Mouse (Mus musculus): Measurements from ENCODE around the gene Btbd8. TPM values are rescaled to one million over a fixed set of nuclear protein-coding genes. Genes with fewer than 3 reads are reported as not detected.

Gene Btbd8
- 2.5 and 2.6 TPM in 2 replicates for polyA plus RNA-seq (2014; fragmentation: Nextera tagmentation; extraction: Ambion mirVana)

DNA sequence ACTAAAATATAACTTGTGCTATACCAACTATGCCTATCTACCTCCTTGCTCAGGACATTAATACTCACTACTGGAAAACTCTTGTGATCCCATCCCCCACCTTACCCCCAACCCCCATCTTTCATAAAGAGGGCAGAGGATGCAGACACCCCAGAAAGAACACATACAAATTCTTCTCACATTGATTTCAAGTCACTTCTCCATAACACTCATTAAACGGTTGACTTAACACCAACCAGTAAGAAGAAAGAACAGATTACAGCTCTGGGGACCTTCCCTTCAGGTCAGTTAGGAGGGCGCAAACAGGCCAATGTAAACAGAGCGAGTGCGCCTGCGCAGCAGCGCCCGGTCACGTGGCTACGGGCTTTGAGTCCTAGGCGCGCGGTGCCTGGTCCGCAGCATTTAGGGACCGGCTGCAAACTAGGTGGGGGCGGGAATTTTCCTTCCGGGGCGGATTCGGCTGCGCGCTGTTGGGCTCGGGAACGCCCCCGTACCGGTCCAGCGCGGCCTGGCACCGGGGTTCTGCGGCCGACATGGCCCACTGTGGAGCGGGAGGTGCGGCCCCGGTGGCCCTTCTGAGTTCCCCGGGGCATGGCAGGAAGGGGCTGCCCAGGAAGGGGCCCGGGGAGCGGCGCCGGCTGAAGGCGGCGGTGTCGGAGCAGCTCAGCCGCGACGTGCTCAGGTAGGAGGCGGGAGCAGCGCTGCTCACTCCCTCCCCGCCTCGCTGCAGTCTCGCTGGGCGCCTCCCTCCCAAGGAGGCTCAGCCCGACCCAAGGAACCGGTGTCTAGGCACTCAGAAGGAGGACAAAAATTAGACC, at the start of gene Btbd8:
Gene Btbd8, plus strand, starts transcription at position 534 of the 818 bp plus-strand sequence.
- ATAC-seq (replicated peaks; ENCODE audit: low FRiP score) (peak; percentile 97), DNase-seq (ENCODE audit: low spot score) (peak; percentile 97)
- peak within 1 kb of the TSS; percentile 60 for H3K27ac ChIP-seq (ENCODE audit: low read depth, low read length)
- peak within 1 kb of the TSS; percentile 70 for H3K4me2 ChIP-seq
- H3K4me3 ChIP-seq (ENCODE audit: low read depth, low read length): peak within 1 kb of the TSS; percentile 72
- under 1% methylated on average over 50 of the region's 51 CpGs for WGBS
- peak within 1 kb of the TSS; percentile 87 for H3K9ac ChIP-seq (ENCODE audit: low read depth, low read length)
- 0 out of 2 replicates have a peak, but pooled peaks cover 1% of the 10 kb centered on the region for H3K27me3 ChIP-seq (replicated peaks; ENCODE audit: control insufficient read depth, insufficient read depth, low read length)
- H3K36me3 ChIP-seq (ENCODE audit: control insufficient read depth, insufficient read depth, low read length): no peaks in the 10 kb centered on the region
- peaks cover 12% of the 10 kb centered on the region for H3K4me1 ChIP-seq (replicated peaks; ENCODE audit: control insufficient read depth, insufficient read depth, low read length)
- H3K9me3 ChIP-seq (ENCODE audit: control insufficient read depth, low read length): no peaks in the 10 kb centered on the region

DNA sequence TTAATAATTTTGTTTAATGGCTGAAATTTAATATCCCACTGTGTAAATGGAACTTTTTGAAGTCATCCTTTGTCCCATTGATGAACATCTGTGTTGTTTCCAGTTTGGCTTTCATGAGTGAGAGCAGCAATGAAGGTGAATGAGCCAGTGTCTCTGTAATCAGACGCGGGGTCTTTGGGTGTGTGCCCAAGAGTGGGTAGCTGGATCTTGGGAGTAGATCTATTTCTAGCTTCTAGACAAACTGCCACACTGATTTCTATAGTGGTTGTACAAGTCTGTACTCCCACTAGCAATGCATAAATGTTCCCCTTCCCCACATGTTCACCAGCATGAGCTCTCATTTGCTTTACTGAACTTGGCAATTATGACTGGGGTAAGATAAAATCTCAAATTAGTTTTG, 48.4 kb upstream of the Btbd8 start:
- 93% methylated on average over 2 of the region's 2 CpGs for WGBS
- no peak overlapping the region for H3K4me3 ChIP-seq (ENCODE audit: low read depth, low read length)
- H3K27me3 ChIP-seq (replicated peaks; ENCODE audit: control insufficient read depth, insufficient read depth, low read length): no peaks in the 10 kb centered on the region
- ATAC-seq (replicated peaks; ENCODE audit: low FRiP score): no peak
- no peaks in the 10 kb centered on the region for H3K4me1 ChIP-seq (replicated peaks; ENCODE audit: control insufficient read depth, insufficient read depth, low read length)
- no peak overlapping the region for H3K27ac ChIP-seq (ENCODE audit: low read depth, low read length)
- no peak overlapping the region for H3K4me2 ChIP-seq
- H3K9ac ChIP-seq (ENCODE audit: low read depth, low read length): no peak overlapping the region
- no peaks in the 10 kb centered on the region for H3K36me3 ChIP-seq (ENCODE audit: control insufficient read depth, insufficient read depth, low read length)
- DNase-seq (ENCODE audit: low spot score): no peak
- H3K9me3 ChIP-seq (ENCODE audit: control insufficient read depth, low read length): no peaks in the 10 kb centered on the region

DNA sequence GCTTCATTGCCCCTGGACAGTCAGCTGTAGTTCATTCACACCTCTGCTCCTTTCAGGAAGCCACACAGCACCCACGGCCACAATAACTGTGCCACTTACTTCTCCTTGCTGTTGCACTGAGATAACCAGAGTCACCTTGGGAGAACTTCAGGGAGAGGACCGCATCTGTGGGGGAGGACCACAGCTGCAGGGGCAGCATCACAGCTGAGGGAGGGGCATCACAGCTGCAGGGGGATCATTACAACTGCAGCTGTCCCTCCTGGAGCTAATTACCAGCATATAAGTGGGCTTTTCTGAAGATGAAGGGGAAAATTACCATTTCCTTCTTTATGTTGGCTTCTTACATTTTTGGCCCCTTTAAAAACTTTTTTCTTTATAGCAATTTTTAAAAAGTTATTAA, 43.4 kb upstream of the Btbd8 start:
- Histone ChIP-seq H3K4me3 (ENCODE audit: low read depth, low read length) (no peak overlapping the region), H3K4me2 (no peak overlapping the region), H3K4me1 (replicated peaks; ENCODE audit: control insufficient read depth, insufficient read depth, low read length) (no peaks in the 10 kb centered on the region), H3K27ac (ENCODE audit: low read depth, low read length) (no peak overlapping the region), H3K9ac (ENCODE audit: low read depth, low read length) (no peak overlapping the region), H3K9me3 (ENCODE audit: control insufficient read depth, low read length) (no peaks in the 10 kb centered on the region), H3K36me3 (ENCODE audit: control insufficient read depth, insufficient read depth, low read length) (no peaks in the 10 kb centered on the region), H3K27me3 (replicated peaks; ENCODE audit: control insufficient read depth, insufficient read depth, low read length) (no peaks in the 10 kb centered on the region)
- DNase-seq (ENCODE audit: low spot score) (no peak), ATAC-seq (replicated peaks; ENCODE audit: low FRiP score) (no peak)
- 55% methylated on average over 2 of the region's 2 CpGs for WGBS

DNA sequence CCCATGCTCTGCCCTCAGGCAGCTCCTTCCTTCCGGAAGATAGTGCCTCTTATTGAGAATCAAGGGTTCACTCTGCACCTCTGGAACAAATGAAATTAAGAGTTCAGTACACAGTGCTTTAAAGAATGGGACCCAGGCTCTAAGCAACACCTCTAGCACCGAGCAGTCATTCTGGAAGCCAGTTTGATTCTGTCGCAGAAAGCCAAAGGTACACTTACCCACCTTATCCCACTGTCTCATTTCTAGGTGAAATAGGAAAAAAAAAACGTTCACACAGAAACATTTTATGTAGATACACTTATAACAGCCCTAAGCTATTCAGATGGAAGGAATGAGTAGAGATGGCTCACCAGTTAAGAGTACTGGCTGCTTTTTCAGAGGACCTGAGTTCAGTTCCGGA, 35.4 kb upstream of the Btbd8 start, which contains the start of gene Ephx4:
Gene Ephx4, plus strand, starts transcription at position 301 of the 400 bp plus-strand sequence.
- no peak for ATAC-seq (replicated peaks; ENCODE audit: low FRiP score)
- Histone ChIP-seq H3K4me1 (replicated peaks; ENCODE audit: control insufficient read depth, insufficient read depth, low read length) (peaks cover 8% of the 10 kb centered on the region), H3K27ac (ENCODE audit: low read depth, low read length) (no peak within 1 kb of the TSS), H3K36me3 (ENCODE audit: control insufficient read depth, insufficient read depth, low read length) (no peaks in the 10 kb centered on the region), H3K9me3 (ENCODE audit: control insufficient read depth, low read length) (no peaks in the 10 kb centered on the region), H3K27me3 (replicated peaks; ENCODE audit: control insufficient read depth, insufficient read depth, low read length) (peaks cover 36% of the 10 kb centered on the region), H3K9ac (ENCODE audit: low read depth, low read length) (peak within 1 kb of the TSS; percentile 61), H3K4me2 (peak within 1 kb of the TSS; percentile 95), H3K4me3 (ENCODE audit: low read depth, low read length) (peak within 1 kb of the TSS; percentile 66)
- WGBS: 22% methylated on average over 5 of the region's 5 CpGs
- no peak for DNase-seq (ENCODE audit: low spot score)

DNA sequence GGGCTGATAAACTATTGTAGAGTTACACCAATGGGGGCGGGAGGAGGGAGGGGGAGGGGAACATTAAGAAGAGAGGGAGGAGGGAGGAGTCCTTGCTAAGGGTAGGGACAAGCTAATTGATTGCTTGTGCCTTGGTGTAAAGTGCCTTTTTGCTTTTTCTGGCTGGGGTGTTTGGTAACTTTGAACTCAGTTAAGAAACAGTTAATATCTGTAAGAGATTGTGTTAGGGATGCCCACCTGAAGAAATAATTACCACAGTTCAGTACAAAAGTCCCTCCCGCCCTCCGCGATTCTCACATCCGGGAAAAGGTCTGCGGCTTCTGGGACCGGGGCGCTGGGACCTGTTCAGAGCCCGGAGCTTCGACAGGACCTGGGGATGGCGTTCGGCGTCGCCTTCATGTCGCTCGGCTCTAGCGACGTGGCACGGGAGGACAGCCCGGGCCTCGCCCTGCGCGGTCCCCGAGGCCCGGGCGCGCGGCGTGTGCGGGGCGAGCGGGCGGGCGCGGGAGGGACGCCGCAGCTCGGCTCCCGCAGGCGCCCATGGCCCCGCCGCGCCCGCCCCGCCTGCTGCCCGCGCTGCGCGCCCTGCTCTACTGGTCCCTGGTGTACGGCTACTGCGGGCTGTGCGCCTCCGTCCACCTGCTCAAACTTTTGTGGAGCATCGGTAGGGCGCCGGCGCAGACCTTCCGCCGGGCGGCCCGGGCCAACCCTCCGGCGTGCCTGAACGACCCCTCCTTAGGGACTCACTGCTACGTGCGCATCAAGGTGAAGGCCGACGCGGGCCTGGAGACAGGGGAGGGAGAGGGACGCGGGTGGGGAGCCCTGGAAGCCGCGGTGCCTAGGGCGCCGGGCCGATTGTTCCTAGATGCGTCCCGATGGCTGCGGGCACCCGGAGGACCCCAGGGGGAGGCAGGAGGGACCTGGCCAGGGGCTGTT, 34.5 kb upstream of the Btbd8 start:
- H3K9me3 ChIP-seq (ENCODE audit: control insufficient read depth, low read length): no peaks in the 10 kb centered on the region
- ATAC-seq (replicated peaks; ENCODE audit: low FRiP score) (peak; percentile 54), DNase-seq (ENCODE audit: low spot score) (peak; percentile 54)
- peaks cover 8% of the 10 kb centered on the region for H3K4me1 ChIP-seq (replicated peaks; ENCODE audit: control insufficient read depth, insufficient read depth, low read length)
- H3K27me3 ChIP-seq (replicated peaks; ENCODE audit: control insufficient read depth, insufficient read depth, low read length): peaks cover 36% of the 10 kb centered on the region
- peak overlapping the region; percentile 95 for H3K4me2 ChIP-seq
- under 1% methylated on average over 80 of the region's 80 CpGs for WGBS
- no peak overlapping the region for H3K27ac ChIP-seq (ENCODE audit: low read depth, low read length)
- H3K36me3 ChIP-seq (ENCODE audit: control insufficient read depth, insufficient read depth, low read length): no peaks in the 10 kb centered on the region
- H3K4me3 ChIP-seq (ENCODE audit: low read depth, low read length): peak overlapping the region; percentile 66
- H3K9ac ChIP-seq (ENCODE audit: low read depth, low read length): peak overlapping the region; percentile 61

DNA sequence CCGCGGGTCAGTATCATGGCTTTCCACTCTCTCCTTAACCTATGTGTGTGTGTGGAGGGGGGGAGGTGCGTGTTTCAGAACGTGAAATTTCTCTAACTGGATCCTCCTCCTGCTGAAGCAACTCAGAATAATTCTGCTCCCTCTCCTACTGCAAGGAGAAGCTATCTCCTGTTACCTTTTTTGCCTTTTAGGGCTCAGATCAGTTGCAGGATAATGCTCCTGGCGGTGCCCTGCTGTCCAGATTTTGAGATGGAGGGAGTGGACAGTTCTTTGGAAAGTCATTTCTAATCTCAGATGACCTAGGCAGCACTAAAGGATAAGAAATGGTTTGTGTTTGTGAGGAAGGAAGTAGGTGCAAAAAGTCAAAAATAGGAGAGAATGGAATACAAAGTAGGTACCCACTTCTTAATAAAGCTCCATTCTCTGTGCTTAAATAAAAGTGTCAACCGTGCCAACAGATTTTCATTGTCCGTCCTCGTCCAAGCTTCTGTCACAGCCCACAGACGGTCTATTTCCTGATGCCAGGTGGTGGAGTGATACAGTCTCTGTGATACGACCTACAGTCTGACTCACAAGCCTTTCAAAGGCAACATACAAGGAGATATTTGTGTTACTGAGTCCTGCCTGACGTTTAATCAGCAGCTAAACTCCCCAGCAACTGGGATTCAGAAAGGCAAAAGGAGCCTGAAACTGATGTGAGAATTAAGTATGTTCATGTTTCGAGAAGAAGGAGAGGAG, 33.7 kb upstream of the Btbd8 start:
- Histone ChIP-seq H3K27me3 (replicated peaks; ENCODE audit: control insufficient read depth, insufficient read depth, low read length) (peaks cover 36% of the 10 kb centered on the region), H3K9me3 (ENCODE audit: control insufficient read depth, low read length) (no peaks in the 10 kb centered on the region), H3K4me2 (peak overlapping the region; percentile 95), H3K4me3 (ENCODE audit: low read depth, low read length) (peak overlapping the region; percentile 66), H3K9ac (ENCODE audit: low read depth, low read length) (no peak overlapping the region), H3K27ac (ENCODE audit: low read depth, low read length) (no peak overlapping the region), H3K4me1 (replicated peaks; ENCODE audit: control insufficient read depth, insufficient read depth, low read length) (peaks cover 8% of the 10 kb centered on the region), H3K36me3 (ENCODE audit: control insufficient read depth, insufficient read depth, low read length) (no peaks in the 10 kb centered on the region)
- WGBS: 32% methylated on average over 12 of the region's 12 CpGs
- DNase-seq (ENCODE audit: low spot score) (no peak), ATAC-seq (replicated peaks; ENCODE audit: low FRiP score) (no peak)

DNA sequence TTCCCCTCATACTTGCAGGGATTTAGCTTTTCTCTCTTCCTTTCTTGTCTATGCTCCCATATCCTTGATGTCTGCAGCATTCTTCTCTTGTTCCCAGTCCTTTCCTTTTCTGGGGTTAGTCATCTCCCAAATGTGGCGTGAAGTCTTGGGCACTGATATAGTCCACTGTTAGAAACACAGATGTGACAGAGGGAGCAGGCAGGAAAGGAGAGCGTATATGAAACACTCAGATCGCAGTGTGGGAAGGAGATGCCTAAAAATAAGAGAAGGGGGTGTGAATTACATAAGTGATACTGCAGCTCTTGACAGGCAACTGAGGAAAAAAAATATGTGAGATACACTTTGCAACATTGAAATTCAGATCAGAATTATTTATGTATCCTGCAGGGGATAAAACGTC, 32.4 kb upstream of the Btbd8 start:
- WGBS: 88% methylated on average over 4 of the region's 4 CpGs
- Histone ChIP-seq H3K9ac (ENCODE audit: low read depth, low read length) (no peak overlapping the region), H3K27ac (ENCODE audit: low read depth, low read length) (no peak overlapping the region), H3K36me3 (ENCODE audit: control insufficient read depth, insufficient read depth, low read length) (no peaks in the 10 kb centered on the region), H3K4me3 (ENCODE audit: low read depth, low read length) (no peak overlapping the region), H3K4me1 (replicated peaks; ENCODE audit: control insufficient read depth, insufficient read depth, low read length) (peaks cover 8% of the 10 kb centered on the region), H3K27me3 (replicated peaks; ENCODE audit: control insufficient read depth, insufficient read depth, low read length) (peaks cover 36% of the 10 kb centered on the region), H3K9me3 (ENCODE audit: control insufficient read depth, low read length) (no peaks in the 10 kb centered on the region), H3K4me2 (no peak overlapping the region)
- DNase-seq (ENCODE audit: low spot score): no peak
- ATAC-seq (replicated peaks; ENCODE audit: low FRiP score): no peak

DNA sequence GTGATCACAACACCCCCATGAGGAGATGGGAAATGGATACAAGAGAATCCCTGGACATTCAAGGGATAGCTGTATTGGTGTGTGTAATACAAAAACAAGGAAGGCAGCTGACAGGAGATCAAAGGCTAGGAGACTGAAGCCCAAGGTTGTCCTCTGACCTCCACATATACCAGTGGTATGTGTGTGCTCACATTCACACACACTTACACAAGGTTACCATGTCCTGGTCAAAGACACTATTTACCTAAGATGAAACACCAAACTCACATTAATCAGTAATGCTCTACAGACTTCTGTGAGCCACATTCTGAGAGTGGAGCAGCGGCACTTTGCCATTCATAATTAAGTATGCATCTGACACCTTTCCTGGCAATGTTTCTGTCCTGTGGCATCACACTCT, 27.5 kb upstream of the Btbd8 start:
- H3K9me3 ChIP-seq (ENCODE audit: control insufficient read depth, low read length): no peaks in the 10 kb centered on the region
- H3K27ac ChIP-seq (ENCODE audit: low read depth, low read length): no peak overlapping the region
- DNase-seq (ENCODE audit: low spot score): no peak
- H3K36me3 ChIP-seq (ENCODE audit: control insufficient read depth, insufficient read depth, low read length): no peaks in the 10 kb centered on the region
- ATAC-seq (replicated peaks; ENCODE audit: low FRiP score): no peak
- H3K27me3 ChIP-seq (replicated peaks; ENCODE audit: control insufficient read depth, insufficient read depth, low read length): peaks cover 3% of the 10 kb centered on the region; the same call in 1 of the 2 replicates
- no peak overlapping the region for H3K4me2 ChIP-seq
- 85% methylated on average over 1 of the region's 1 CpGs for WGBS
- no peak overlapping the region for H3K4me3 ChIP-seq (ENCODE audit: low read depth, low read length)
- H3K4me1 ChIP-seq (replicated peaks; ENCODE audit: control insufficient read depth, insufficient read depth, low read length): no peaks in the 10 kb centered on the region
- no peak overlapping the region for H3K9ac ChIP-seq (ENCODE audit: low read depth, low read length)

All from liver, embryonic 11.5 days (tissue).